Mouse (Mus musculus) hematopoietic stem cell, adult 5-6 weeks (primary cell): ENCODE data around the gene Sept8. TPM values are rescaled to one million over a fixed set of nuclear protein-coding genes. Genes with fewer than 3 reads are reported as not detected.

Experiments used
- total RNA-seq: library from RNA; stranded (forward); fragments of 172-1452, 232-1000 nt; gene quantifications from 2 replicates; pipeline ENCODE4 v1.2.3, GENCODE M21; 2017

Gene Sept8
- total RNA-seq, 1 experiment from 2014 or later: 35.4 TPM

Other genes starting within 250 kb of the Sept8 start
- gene Hspa4, start 218.8 kb upstream of the Sept8 start, total RNA-seq: 359 and 408 TPM in 2 replicates
- gene Zcchc10, start 194.6 kb upstream of the Sept8 start, total RNA-seq: 5.4 and 9.0 TPM in 2 replicates
- 91.0 and 127 TPM in 2 replicates for gene Aff4, start 168.4 kb upstream of the Sept8 start, total RNA-seq
- gene Leap2, start 96.1 kb upstream of the Sept8 start, total RNA-seq: not detected in 2 replicates
- gene Uqcrq, start 88.4 kb upstream of the Sept8 start, total RNA-seq: 39.5 and 52.7 TPM in 2 replicates
- 0.81 TPM in 1 of 2 replicates, not detected in the other for gene Gdf9, start 88.2 kb upstream of the Sept8 start, total RNA-seq
- not detected in 2 replicates for gene Gm10447, start 62.1 kb upstream of the Sept8 start, total RNA-seq
- gene Shroom1, start 62.1 kb upstream of the Sept8 start, total RNA-seq: 0.69 TPM in 1 of 2 replicates, not detected in the other
- gene Gm9837, start 48.8 kb upstream of the Sept8 start, total RNA-seq: not detected in 2 replicates
- not detected in 2 replicates for gene Gm9945, start 39.1 kb upstream of the Sept8 start, total RNA-seq
- gene Sowaha, start 39.0 kb upstream of the Sept8 start, total RNA-seq: not detected in 2 replicates
- 24.5 and 33.2 TPM in 2 replicates for gene Kif3a, start 48.1 kb downstream of the Sept8 start, total RNA-seq
- 2.9 TPM in 1 of 2 replicates, not detected in the other for gene Il4, start 99.4 kb downstream of the Sept8 start, total RNA-seq
- not detected in 2 replicates for gene Il13, start 115.4 kb downstream of the Sept8 start, total RNA-seq
- 86.1 and 112 TPM in 2 replicates for gene Rad50, start 188.1 kb downstream of the Sept8 start, total RNA-seq
- gene Il5, start 201.5 kb downstream of the Sept8 start, total RNA-seq: not detected in 2 replicates